Mouse (Mus musculus) adrenal gland, adult 2 months (tissue): Measurements from ENCODE around the gene Adamtsl3. TPM values are rescaled to one million over a fixed set of nuclear protein-coding genes. Genes with fewer than 3 reads are reported as not detected.

ENCODE experiments used
- DNase-seq: peaks from one replicate; pipeline ENCODE4 v3.0.0; 2021
- long read RNA-seq: library from polyadenylated mRNA; stranded (forward); transcript quantifications from one replicate; pipeline ENCODE4 v2.0.0, GENCODE M21; 2021
- polyA plus RNA-seq: library from polyadenylated mRNA; depleted of rRNA; stranded (reverse); fragments of >200 nt; gene quantifications from 2 replicates; pipeline ENCODE4 v1.2.3, GENCODE M21; 2012; rRNA removed
- total RNA-seq, 2 experiments: library from RNA; stranded (reverse); gene quantifications; 2 replicates each; pipeline ENCODE4 v1.2.3; 2021

Gene Adamtsl3
- total RNA-seq (1 to 10 TPM; 1.4 to 2.3 TPM), polyA plus RNA-seq (0.28 and 0.64 TPM in 2 replicates)
- long read RNA-seq = 0 reads

DNA sequence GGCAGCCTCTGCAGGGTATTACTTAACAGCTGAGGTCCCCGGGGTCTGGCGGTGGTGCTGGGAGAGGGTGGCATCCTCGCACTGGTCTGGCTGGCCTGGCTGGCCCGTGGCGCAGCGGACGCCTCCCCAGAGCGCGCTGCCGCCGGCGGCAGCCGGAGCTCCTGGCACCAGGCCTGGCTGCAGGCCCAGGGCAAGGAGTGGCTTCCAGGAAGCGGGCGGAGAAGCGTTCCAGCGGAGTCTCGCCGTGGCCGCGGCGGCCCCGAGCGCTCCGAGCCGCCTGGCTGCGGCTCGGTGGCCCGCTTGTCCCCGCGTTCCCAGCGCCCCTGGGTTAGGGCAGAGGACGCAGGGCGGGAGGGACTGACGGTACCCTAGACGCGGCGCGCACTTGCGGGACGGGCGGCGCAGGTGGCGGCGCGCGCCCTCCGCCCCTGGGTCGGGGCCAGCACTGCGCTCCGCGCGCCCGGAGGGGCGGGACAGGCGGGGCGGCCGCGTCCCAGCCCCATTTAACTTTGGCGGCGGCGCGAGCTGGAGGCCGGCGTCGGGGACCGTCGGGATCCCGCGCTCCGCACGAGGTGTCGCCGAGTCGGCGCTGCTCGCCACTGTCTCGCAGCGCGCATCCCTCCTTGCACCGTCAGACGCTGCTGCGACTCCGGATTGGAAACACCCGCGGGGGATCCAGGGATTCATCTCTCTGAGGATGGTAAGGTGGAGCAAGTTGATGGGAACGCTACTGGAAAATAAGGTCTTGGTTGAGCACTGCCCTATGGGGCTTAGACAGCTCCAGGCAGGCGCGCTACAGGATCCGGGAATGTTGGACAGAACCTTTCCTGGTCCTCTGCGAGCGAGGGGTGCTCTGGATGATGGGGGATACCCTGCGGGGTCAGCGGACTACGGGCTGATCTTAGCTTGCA, at the start of gene Adamtsl3:
Adamtsl3 (plus strand) TSS at position 484 of the 911 bp plus-strand sequence.
- DNase-seq = peak; percentile 57

DNA sequence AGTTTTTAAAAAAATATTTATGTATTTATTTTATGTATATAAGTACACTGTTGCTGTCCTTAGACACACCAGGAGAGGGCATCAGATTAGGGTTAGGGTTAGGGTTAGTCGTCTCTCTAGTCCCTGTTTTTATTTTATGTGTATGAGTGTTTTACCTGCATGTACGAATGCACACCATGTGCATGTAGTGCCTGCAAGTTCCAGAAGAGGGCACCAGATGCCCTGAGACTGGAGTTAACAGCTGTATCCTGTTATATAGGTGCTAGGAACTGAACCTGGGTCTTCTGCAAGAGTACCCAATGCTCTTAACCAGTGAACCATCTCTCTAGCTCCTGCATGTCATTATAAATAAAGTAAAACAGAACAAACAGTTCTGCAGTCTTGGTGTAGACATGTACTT, 48.3 kb upstream of the Adamtsl3 start:
- DNase-seq = no peak

DNA sequence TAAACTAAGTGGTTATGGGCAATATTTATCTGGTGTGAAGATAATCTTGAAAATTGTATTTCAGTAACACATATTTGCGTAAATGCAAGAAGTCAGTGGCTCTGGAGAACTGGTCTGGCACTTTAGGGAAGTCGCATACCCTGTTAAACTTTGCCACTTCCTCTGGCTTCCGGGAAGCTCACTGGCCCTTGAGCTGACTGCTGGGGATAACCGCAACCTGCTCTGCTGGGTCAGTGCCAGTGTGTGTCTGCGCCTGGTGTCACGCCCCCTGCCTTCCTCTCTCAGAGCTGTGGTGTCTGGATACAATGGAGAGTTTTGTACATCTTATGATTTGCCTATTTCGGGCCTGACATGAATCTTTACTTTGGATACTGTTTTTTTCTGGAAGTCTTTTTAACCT, 42.1 kb upstream of the Adamtsl3 start:
- no peak for DNase-seq

DNA sequence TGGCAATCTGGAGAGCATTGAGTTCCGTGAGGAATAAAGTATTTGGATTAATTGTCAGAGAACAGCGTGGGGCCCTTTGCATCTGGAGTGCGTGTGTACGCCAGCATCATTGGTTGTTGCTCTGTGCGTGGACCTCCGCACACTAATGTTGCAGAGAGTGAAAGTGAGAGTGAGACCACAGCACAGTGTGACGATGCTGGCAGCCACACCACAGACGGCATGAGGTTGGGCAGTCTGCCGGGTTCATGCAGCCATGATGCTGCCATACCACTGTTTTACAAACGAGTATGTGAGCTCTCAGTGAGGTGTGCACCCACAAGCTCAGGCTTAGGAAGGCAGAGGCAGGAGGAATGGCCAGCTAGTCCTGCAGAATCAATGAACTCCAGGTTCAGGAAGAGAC, 41.4 kb upstream of the Adamtsl3 start:
- DNase-seq = no peak

DNA sequence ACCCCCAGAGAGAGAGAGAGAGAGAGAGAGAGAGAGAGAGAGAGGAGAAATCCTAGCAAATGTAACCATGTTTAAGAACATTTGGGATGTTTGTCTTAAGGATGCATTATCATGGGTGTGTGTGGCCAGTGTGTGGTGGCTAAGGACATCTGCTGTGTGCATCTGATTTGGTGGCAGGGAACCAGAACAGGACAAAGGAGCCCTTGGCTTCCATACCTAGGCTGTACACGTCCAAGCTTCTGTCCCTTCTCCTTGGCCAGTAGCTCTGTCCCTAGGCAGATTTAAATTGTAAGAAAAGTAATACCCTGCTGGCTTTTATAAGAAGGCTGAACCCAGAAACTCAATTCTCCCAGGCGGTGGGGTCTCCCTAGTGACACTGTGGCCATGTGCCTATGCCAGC, 40.9 kb upstream of the Adamtsl3 start:
- no peak for DNase-seq

DNA sequence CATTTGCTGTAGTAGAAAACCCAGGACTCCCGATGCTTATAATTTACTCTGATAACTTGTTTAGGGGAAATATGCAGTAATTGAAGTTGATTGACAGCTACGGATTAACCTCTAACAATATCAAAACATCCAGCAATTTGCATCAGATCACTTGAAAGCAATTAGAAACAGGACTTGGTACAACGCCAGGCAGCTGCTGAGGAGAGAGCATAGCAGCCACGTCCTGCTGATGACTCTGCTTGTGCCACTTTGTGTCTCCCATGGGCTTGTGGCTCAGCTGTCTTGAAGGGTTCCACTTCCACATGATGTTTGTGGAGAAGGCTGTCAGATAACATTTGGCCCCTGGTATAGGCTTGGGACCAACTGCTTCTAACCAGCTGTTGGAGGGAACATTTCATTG, 27.1 kb upstream of the Adamtsl3 start:
- no peak for DNase-seq

DNA sequence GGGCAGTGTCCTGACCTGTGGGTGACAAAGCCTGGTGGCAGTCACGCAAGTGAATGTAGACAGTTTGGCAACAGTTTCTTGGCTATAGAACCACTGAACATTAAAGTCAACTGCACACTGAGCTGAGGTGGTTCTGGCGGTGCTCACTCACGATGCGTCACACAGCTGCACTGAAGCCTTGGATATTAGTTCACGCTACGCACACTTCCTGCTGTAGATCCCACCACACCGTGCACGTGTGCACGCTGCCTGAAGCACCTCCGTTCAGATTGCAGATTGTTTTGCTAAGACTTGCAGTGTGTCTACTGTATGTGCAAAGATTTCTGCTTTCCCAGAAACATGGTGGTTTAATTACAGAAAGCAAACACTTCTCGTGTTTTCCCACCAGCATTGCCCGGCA, 17.0 kb upstream of the Adamtsl3 start:
- no peak for DNase-seq

DNA sequence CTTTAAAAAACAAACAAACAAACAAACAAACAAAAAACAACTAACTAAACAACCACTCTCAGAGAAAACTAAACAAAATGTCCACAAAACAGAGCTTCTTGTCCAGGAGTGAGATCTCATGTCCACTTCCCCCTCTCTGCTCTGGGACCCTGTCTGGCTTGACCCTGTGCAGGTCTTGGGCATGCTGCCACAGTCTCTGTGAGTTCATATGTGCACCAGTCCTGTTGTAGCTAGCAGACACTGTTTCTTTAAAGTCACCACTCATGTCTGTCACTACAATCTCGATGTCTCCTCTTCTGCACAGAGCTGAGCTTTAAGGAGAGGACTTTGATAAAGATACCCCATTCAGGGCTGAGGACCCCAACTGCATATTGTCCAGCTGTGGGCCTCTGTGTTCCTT, 8.9 kb upstream of the Adamtsl3 start:
- DNase-seq = no peak

DNA sequence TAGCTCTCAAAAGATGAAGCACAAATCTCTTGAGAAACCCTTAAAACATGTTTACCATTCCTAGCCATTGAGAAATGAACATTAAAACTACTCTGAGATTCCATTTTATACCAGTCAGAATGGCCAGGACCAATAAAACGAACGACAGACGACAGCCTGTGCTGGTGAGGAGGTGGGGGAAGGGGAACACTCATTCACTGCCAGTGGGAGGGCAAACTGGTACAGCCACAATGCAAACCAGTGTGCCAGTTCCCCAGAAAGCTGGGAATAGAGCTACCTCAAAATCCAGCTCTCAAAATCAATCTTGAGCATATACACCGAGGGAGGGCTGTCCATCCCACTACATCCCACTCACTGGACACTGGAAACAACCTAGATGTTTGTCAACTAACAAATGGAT, 8.3 kb upstream of the Adamtsl3 start:
- DNase-seq = no peak

DNA sequence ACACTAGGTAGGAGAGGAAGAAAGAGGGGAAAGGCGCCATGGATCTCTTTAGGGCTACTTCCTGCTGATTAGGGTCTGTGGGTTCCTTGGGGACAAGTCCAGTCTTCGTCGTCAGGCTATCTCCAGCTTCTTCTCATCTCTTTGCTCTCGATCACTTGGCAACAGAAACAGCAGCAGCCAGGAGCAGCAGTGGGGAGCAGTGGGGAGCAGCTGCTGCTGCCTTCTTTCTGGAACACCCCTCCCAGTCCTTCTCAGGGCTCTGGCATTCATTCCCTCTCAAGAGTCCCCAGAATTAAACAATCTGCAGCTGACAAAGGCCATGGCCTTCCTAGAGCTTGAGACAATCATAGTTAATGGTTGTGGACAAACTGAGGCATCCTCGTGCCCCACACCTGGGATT, 7.6 kb upstream of the Adamtsl3 start:
- no peak for DNase-seq

DNA sequence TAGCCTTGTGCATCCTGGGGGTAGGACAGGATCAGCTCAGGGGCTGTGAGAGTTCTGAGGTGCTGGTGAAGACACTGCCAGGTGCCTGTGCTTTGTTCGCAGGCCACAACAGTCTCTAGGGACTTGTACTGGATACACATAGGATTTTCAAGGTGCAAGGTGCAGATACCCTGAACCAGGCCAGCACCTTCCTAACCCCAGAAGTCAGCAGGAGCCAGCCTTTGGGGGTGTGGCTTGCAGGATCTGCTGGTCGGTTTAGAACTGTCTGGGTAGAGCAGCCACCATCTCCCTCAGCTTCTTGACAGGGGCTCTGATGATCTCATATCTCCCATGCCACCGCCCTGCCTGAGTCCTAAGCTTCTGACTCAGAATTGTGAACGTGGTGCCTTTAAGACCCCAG, 5.7 kb upstream of the Adamtsl3 start:
- no peak for DNase-seq

DNA sequence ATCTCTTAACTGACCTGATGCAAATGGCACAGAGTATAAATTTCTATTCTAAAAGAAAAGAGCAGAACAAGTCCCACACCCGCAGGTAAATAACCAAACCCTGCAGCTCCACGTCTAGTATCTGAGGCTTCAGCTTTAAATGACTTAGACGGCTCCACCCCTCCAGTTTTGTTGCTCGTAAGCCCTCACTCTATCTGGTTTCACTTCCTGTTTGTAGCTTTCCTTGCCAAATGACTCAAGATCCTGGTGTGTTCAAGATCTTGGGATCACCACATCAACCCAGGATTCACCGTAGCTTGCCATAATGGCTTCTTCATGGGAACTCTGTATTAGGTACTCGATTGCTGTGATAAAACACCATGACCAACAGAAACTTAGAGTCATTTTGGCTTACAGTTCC, 4.6 kb upstream of the Adamtsl3 start:
- no peak for DNase-seq

DNA sequence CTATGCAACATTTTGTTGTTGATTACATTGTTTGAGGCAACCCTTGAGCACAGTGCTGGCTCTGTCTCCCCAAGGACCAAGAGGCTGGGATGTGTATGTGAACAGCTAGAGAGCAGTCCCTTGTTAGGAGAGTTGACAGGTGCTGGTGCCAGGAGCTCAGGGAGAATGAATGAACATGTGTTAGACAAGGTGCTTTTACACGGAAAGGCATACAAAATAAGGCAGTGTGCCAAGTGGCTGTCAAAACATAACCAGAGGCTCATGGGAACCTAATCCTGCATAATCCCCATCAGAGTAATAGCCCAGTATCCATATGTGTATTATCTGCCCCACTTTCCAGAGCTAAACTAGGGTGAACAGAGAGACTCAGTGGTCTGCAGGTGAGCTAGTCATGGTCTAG, 1.5 kb upstream of the Adamtsl3 start:
- no peak for DNase-seq

DNA sequence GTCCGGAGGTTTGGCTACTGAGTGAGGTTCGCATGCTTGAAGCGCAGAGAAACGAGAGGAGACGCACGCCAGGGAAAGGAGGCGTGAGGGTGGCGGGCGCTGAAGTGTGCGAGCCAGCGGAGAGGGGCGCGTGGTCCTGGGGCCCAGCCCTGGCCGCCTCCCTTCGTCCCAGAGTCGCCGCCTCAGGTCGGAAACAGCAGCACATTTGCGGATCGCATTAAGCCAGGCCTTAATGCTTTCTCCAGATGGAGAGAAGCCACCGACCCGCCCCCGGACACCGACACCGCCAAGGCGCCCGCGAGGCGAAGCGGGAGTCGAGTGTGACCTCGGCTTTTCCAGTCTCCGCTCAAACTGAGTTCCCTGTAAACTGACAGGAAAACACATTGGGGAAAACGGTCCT, 638 bp downstream of the Adamtsl3 start:
- no peak for DNase-seq

DNA sequence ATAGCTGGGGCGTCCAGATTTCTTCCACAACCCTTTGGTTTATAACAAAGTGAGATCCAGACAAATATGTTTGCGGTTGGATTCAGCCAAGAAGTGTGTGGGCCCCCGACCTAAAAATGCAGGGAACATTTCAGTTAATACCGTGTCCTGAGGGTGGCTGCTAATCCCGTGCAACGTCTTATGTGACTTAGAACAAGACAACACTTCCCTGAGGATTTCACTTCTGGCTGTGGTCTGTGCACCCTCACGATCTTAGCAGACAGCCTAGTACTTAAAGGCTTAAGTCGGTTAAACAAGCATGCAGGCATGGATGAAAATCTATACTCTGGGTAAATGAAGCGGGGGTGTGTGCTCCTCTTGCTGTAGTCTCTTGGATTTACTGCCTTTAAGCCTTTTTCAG, 2.6 kb downstream of the Adamtsl3 start:
- DNase-seq = no peak

DNA sequence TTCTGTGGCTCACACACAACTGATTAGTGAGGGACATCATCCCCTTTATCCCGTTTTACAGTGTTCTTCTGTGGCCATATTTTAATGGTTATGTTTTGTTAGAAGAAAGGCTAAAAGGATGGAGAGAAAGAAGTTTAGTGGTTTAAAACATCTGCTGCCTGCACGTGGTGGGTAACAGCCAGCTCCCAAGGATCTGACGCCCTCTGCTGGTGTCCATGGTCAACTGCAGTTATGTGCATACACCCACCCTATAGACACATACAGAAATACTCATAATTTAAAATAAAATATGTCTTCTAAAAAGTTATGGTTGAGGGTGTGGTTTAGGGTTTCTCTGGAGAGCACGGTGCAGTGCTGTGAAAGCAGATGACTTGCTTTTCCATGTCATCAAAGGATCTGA, 3.0 kb downstream of the Adamtsl3 start:
- DNase-seq = no peak

DNA sequence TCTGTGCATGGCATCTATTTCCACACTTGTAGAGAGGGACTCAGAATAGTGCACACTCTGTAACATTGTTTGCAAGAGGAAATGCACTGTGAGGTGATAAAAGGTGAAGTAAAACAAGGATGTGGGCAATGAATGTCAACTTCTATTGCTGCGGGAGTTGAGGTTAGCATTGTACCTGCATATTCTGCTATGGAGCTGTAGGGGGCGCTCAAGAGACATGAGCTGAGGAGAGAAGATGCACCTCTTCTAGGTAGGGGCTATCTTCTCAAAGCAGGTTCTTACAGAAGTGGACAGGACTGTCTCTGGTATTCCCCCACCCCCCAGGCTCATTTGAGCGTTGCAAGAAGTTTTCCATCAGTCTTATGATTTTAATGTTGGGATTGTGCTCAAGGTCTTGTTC, 3.7 kb downstream of the Adamtsl3 start:
- no peak for DNase-seq

DNA sequence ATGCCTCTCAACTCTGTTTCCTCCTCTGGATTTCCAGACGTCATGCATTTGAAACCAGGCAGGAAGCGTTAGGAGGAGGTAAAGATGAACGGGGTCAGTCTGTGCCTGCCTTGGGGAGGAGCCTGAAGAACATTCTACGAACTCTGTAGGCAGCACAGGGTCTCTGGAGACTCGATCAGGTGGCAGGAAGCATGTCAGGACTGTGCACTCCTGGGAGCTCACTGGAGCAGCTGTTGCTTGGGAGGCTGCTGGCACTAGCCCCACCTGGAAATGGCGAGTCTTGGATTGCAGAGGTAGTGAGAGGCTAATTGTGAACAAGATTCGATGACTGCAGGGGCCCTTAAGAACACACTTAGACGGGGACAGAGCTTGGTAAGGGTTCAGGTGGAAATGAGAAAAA, 6.0 kb downstream of the Adamtsl3 start:
- DNase-seq = no peak

DNA sequence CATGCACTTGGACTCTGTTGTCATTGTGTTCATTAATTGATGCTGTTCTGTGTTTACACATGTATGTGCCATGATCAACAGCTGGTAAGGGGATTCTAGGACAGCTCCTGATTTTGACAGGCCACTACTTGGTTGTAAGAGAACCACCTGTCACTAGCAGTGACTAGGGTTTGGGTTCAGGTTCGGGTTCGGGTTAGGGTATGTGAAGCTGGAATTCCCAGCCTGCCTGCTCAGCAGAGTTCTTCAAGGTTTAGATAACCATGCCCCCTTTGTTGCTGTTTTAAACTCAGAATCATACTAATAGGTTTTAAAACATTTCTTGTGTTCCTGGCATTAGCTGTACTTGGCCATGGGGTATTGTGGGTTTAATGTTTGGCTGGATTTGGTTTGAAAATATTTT, 11.2 kb downstream of the Adamtsl3 start:
- no peak for DNase-seq

DNA sequence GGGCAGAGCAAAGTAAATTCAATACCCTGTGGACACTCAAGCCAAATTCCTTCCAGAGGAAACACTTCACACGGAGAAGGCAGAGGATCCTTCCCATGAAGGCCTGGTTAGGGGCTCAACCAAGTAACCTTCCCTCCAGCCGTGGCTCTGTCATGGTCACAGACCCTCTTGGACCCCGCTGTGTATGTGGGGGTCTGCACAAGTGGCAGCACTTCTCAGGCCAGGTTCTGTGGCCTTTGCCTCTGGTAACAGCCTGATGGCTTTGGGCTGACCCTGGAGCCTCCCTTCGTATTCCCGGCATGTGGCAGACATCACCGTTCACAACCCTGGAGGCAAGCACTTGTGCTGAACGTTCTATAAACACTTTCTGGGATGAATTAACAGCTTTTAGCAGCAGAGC, 14.3 kb downstream of the Adamtsl3 start:
- no peak for DNase-seq

DNA sequence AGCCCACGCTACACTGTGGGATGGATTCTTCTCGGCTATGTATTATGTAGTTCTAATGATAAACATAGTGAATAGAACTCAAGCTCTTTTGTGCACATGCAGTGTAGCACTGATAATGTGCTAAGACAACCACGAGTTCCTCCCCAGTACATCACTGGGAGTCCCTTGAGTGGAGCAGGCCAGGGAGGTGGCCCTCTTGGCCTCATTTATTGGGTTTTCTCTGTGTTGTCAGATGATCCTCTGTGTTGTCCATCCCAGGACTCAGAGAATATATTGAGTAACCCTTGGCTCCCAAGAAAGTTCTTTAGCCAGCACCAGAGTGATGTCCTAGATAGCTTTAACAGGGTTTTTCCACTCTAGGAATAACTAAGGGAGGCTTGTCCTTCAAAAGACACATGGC, 14.9 kb downstream of the Adamtsl3 start:
- no peak for DNase-seq

DNA sequence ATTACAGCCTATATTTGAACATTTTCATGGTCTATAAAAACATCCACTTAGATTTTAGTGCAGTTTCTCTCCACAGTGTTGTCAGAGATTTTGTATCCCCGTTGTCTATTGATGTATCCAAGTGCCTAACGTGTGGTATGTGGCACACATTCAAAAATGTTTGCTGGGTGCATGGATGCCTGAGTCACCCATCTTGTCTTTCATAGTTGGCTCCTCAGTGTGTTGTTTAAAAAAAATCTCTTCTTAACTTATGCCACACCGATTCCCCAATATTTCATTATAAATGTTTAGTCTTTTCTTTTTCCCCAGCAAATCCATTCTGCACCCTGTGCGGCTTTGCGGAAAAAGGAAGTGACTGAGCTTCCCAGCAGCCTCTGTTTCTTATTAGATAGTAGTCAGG, 23.7 kb downstream of the Adamtsl3 start:
- DNase-seq = no peak

DNA sequence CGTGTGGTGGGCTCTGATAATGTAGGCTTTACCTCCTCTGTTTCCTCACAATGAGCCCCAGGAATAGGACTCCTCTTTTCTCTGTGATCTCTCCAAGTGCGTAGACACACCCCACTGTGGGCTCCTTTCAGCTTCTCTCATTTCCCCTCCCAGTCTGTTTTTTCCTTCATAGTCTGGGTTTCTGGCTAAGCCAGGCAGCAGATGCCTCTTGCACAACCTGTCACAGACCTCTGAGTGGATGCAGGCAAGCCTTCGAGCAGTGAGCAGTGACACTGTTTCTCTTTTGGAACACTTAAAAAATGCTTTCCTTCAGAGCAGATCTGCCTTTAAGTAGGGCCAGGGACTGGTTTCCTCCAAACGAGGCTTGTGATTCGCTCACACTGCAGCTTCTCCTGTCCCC, 24.2 kb downstream of the Adamtsl3 start:
- no peak for DNase-seq

DNA sequence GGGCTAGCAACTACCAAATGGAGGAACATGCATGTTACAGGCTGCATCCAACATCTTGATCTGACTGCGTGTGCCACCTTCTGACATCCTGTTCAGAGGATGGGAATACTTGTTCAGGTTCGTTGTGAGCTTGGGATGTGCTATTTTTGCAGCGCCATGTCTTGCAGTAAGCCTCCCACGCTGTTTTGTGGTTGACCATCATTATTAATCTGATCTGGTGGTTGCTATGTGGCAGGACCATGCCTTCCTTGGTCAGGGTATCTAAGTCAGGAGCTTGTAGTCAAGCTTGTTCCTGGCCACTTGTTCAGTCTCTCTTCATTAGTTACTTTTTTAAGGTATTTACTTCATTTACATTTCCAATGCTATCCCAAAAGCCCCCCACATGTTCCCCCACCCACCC, 24.7 kb downstream of the Adamtsl3 start:
- DNase-seq = no peak
